Mouse (Mus musculus): Measurements from ENCODE around the gene Rimbp2. TPM values are rescaled to one million over a fixed set of nuclear protein-coding genes. Genes with fewer than 3 reads are reported as not detected.
A peak's percentile ranks its signal among the peaks of the same experiment; 100 is the strongest.
"Not testable (repeated sequence)": the region's sequence is repeated elsewhere in the genome, so short reads cannot be mapped to it uniquely, and the experiment has no call there.

Gene Rimbp2
- total RNA-seq (2021): not detected
- long read RNA-seq, experiment 1: 0 reads
- long read RNA-seq, experiment 2: 0 reads

- DNase-seq: no peak
- intact Hi-C loops (cut with DNase I): no loop called here
Observed at GRCm38 (mm10) chr5:128953278-128954070, at the start of gene Rimbp2. Rimbp2 (minus strand) TSS chr5:128953486.

- intact Hi-C loops (cut with DNase I): no loop called here
- DNase-seq: peak; percentile 37 to 49
Observed at GRCm38 (mm10) chr5:129002571-129003011, 49.3 kb upstream of the Rimbp2 start.

GRCm38 (mm10) chr5:129000706-129001468 lies 47.6 kb upstream of the Rimbp2 start:
- intact Hi-C loops (cut with DNase I): no loop called here
- peak; percentile 21 for DNase-seq

GRCm38 (mm10) chr5:128987141-128987954 lies 34.1 kb upstream of the Rimbp2 start:
- no peak for DNase-seq
- intact Hi-C loops (cut with DNase I): no loop called here

- intact Hi-C loops (cut with DNase I): no loop called here
Observed at GRCm38 (mm10) chr5:128985946-128986345, 32.7 kb upstream of the Rimbp2 start.

GRCm38 (mm10) chr5:128984536-128984935 lies 31.2 kb upstream of the Rimbp2 start:
- no peak for DNase-seq
- intact Hi-C loops (cut with DNase I): no loop called here

More at GRCm38 (mm10) chr5:128985946-128986345, 32.7 kb upstream of the Rimbp2 start:
- DNase-seq: no peak

GRCm38 (mm10) chr5:128981607-128982006 lies 28.3 kb upstream of the Rimbp2 start:
- peak; percentile 64 to 80 for DNase-seq
- intact Hi-C loops (cut with DNase I): no loop called here

GRCm38 (mm10) chr5:128980857-128981256 lies 27.6 kb upstream of the Rimbp2 start:
- intact Hi-C loops (cut with DNase I): no loop called here
- no peak for DNase-seq

GRCm38 (mm10) chr5:128978957-128979356 lies 25.7 kb upstream of the Rimbp2 start:
- intact Hi-C loops (cut with DNase I): loop anchor here (10.0 kb wide), 1 partner anchor 454 kb away; no protein-coding TSS in a partner anchor

GRCm38 (mm10) chr5:128977466-128977865 lies 24.2 kb upstream of the Rimbp2 start:
- intact Hi-C loops (cut with DNase I): loop anchor here (10.0 kb wide), 1 partner anchor 453 kb away; no protein-coding TSS in a partner anchor
- not testable (repeated sequence) for DNase-seq

More at GRCm38 (mm10) chr5:128978957-128979356, 25.7 kb upstream of the Rimbp2 start:
- DNase-seq: no peak

- intact Hi-C loops (cut with DNase I): loop anchor here (10.0 kb wide), 1 partner anchor 451 kb away; no protein-coding TSS in a partner anchor
- DNase-seq: peak in 1 of 2 experiments; percentile 31
Observed at GRCm38 (mm10) chr5:128976266-128976665, 23.0 kb upstream of the Rimbp2 start.

- intact Hi-C loops (cut with DNase I): loop anchor here (5.0 to 10.0 kb wide), 2 partner anchors 239 to 446 kb away; no protein-coding TSS in a partner anchor
- peak; percentile 60 to 80 for DNase-seq
Observed at GRCm38 (mm10) chr5:128971298-128971697, 18.0 kb upstream of the Rimbp2 start.

GRCm38 (mm10) chr5:128970878-128971277 lies 17.6 kb upstream of the Rimbp2 start:
- intact Hi-C loops (cut with DNase I): loop anchor here (5.0 to 10.0 kb wide), 2 partner anchors 239 to 446 kb away; no protein-coding TSS in a partner anchor
- no peak for DNase-seq

- no peak for DNase-seq
- intact Hi-C loops (cut with DNase I): no loop called here
Observed at GRCm38 (mm10) chr5:128964353-128964752, 11.1 kb upstream of the Rimbp2 start.

GRCm38 (mm10) chr5:128958916-128959315 lies 5.6 kb upstream of the Rimbp2 start:
- intact Hi-C loops (cut with DNase I): no loop called here
- no peak for DNase-seq

GRCm38 (mm10) chr5:128954371-128954770 lies 1.1 kb upstream of the Rimbp2 start:
- intact Hi-C loops (cut with DNase I); DNase-seq: not testable (repeated sequence)

- intact Hi-C loops (cut with DNase I): no loop called here
- no peak for DNase-seq
Observed at GRCm38 (mm10) chr5:128952291-128953195, 743 bp downstream of the Rimbp2 start.

GRCm38 (mm10) chr5:128951472-128951871 lies 1.8 kb downstream of the Rimbp2 start:
- intact Hi-C loops (cut with DNase I): no loop called here
- DNase-seq: no peak

- DNase-seq: peak; percentile 17 to 40
- intact Hi-C loops (cut with DNase I): no loop called here
Observed at GRCm38 (mm10) chr5:128947093-128947492, 6.2 kb downstream of the Rimbp2 start.

Measured in heart, postnatal 14 days (tissue).